ENCODE assay signal across 13 mouse cellular contexts in genomic region chr4:140628412-140628943, GRCm38 (mm10). TPM values are rescaled to one million over a fixed set of nuclear protein-coding genes. Genes with fewer than 3 reads are reported as not detected.
DNase-seq lines count a peak whose midpoint lies in the region; ATAC-seq and TF ChIP-seq lines count a peak whose summit lies in the region.
"Had no signal": no experiment of that assay in that cellular context is flagged by ENCODE, and none has a peak within 500 bp of the region (broad histone marks: within the 10 kb centered on the region; RNA-seq: fewer than 3 reads in every experiment).

No protein-coding gene starts in this region.

- H3K9ac ChIP-seq in kidney, embryonic 16.5 days (replicated peaks; ENCODE audit: low read length): 0 out of 2 replicates have a peak overlapping the region, but pooled peaks have one; percentile 22
- no peak overlapping the region for H3K9ac ChIP-seq in hindbrain, embryonic 14.5 days
- H3K9ac ChIP-seq in neural tube, embryonic 15.5 days (replicated peaks): no peak overlapping the region

- H3K27me3 ChIP-seq in kidney, embryonic 16.5 days (ENCODE audit: insufficient read depth, low read length): no peaks in the 10 kb centered on the region
- H3K27me3 ChIP-seq in kidney, adult 2 months (replicated peaks; ENCODE audit: control insufficient read depth, insufficient read depth, low read length): no peaks in the 10 kb centered on the region
- no peaks in the 10 kb centered on the region for H3K27me3 ChIP-seq in hindbrain, embryonic 14.5 days (ENCODE audit: control insufficient read depth, insufficient read depth, low read length)
- H3K27me3 ChIP-seq in neural tube, embryonic 15.5 days (replicated peaks): no peaks in the 10 kb centered on the region

- no peak for DNase-seq in kidney, adult 2 months
- DNase-seq in cerebellum, adult 9-11 months: peak; percentile 90
- no peak for DNase-seq in hindbrain, embryonic 14.5 days (ENCODE audit: low spot score)
- no peak for DNase-seq in left cerebral cortex, adult 9 months (ENCODE audit: low spot score in 2 of 2)
- no peak for DNase-seq in embryo, embryonic 10.5 days (ENCODE audit: low spot score)
- no peak for DNase-seq in B cell, adult 2 months
- DNase-seq: adrenal gland, adult 8-10 months; right cerebral cortex, postnatal 25 days; thymus, postnatal 36 days had no signal

- H3K4me2 ChIP-seq in kidney, embryonic 16.5 days (replicated peaks; ENCODE audit: low read depth, low read length): no peak overlapping the region
- no peak overlapping the region for H3K4me2 ChIP-seq in hindbrain, embryonic 14.5 days (replicated peaks)
- H3K4me2 ChIP-seq in neural tube, embryonic 15.5 days: no peak overlapping the region

- peaks cover 69% of the 10 kb centered on the region for H3K4me1 ChIP-seq in kidney, embryonic 16.5 days (ENCODE audit: insufficient read depth, low read length)
- H3K4me1 ChIP-seq in kidney, adult 2 months (ENCODE audit: control insufficient read depth, insufficient read depth, low read length): peaks cover 41% of the 10 kb centered on the region
- peaks cover 51% of the 10 kb centered on the region for H3K4me1 ChIP-seq in hindbrain, embryonic 14.5 days (replicated peaks; ENCODE audit: control insufficient read depth, insufficient read depth, low read length)
- H3K4me1 ChIP-seq in neural tube, embryonic 15.5 days: peaks cover 58% of the 10 kb centered on the region

- no peak for ATAC-seq in kidney, embryonic 16.5 days (ENCODE audit: low FRiP score, low TSS enrichment)
- no peak for ATAC-seq in hindbrain, embryonic 14.5 days (ENCODE audit: low FRiP score)
- ATAC-seq in neural tube, embryonic 15.5 days (ENCODE audit: low FRiP score): no peak
- ATAC-seq: intestine, embryonic 16.5 days had no signal

- no peak overlapping the region for H3K4me3 ChIP-seq in kidney, embryonic 16.5 days (ENCODE audit: low read length)
- H3K4me3 ChIP-seq in kidney, adult 2 months (ENCODE audit: insufficient read depth, low read depth, low read length): no peak overlapping the region
- H3K4me3 ChIP-seq in hindbrain, embryonic 14.5 days (replicated peaks; ENCODE audit: low read length): no peak overlapping the region
- H3K4me3 ChIP-seq in neural tube, embryonic 15.5 days (replicated peaks): no peak overlapping the region
- H3K4me3 ChIP-seq: left cerebral cortex, adult 2 months had no signal

- 59% methylated on average over 11 of the region's 11 CpGs for WGBS in kidney, embryonic 16.5 days
- 85% methylated on average over 11 of the region's 11 CpGs for WGBS in kidney, adult 2 months
- WGBS in hindbrain, embryonic 14.5 days: 50% methylated on average over 11 of the region's 11 CpGs
- WGBS in neural tube, embryonic 15.5 days: 46% methylated on average over 11 of the region's 11 CpGs

- H3K9me3 ChIP-seq in kidney, embryonic 16.5 days (ENCODE audit: low read length): no peaks in the 10 kb centered on the region
- H3K9me3 ChIP-seq in hindbrain, embryonic 14.5 days (ENCODE audit: control insufficient read depth, low read length): no peaks in the 10 kb centered on the region
- no peaks in the 10 kb centered on the region for H3K9me3 ChIP-seq in neural tube, embryonic 15.5 days (replicated peaks)

- TF ChIP-seq POLR2A in kidney, adult 2 months (IDR thresholded peaks at IDR 0.05; ENCODE audit: low read depth, low read length): no peak

- H3K36me3 ChIP-seq in kidney, embryonic 16.5 days (ENCODE audit: insufficient read depth, low read length): no peaks in the 10 kb centered on the region
- no peaks in the 10 kb centered on the region for H3K36me3 ChIP-seq in kidney, adult 2 months (ENCODE audit: control insufficient read depth, insufficient read depth, low read length)
- H3K36me3 ChIP-seq in hindbrain, embryonic 14.5 days (replicated peaks; ENCODE audit: control insufficient read depth, insufficient read depth): peaks cover 5% of the 10 kb centered on the region
- H3K36me3 ChIP-seq in neural tube, embryonic 15.5 days: peaks cover 3% of the 10 kb centered on the region; the same call in 1 of the 2 replicates

- no peak for TF ChIP-seq CTCF in kidney, adult 2 months (conservative IDR thresholded peaks at IDR 0.05; ENCODE audit: insufficient read depth, insufficient read length, low read depth, low read length)

- 0 out of 2 replicates have a peak overlapping the region, but pooled peaks have one; percentile 24 for H3K27ac ChIP-seq in kidney, embryonic 16.5 days (ENCODE audit: low read length)
- no peak overlapping the region for H3K27ac ChIP-seq in kidney, adult 2 months (ENCODE audit: insufficient read depth, low read depth, low read length)
- H3K27ac ChIP-seq in hindbrain, embryonic 14.5 days: 0 out of 2 replicates have a peak overlapping the region, but pooled peaks have one; percentile 38
- peak overlapping the region; percentile 30; the same call in 1 of the 2 replicates for H3K27ac ChIP-seq in neural tube, embryonic 15.5 days (replicated peaks)
- H3K27ac ChIP-seq: left cerebral cortex, adult 2 months had no signal

RNA-seq across cellular contexts. Expression of gene Arhgef10l, which starts 37.3 kb away (rescaled TPM):
- polyA plus RNA-seq in kidney, embryonic 16.5 days (2015; fragmentation: Nextera tagmentation; extraction: Ambion mirVana): 25.4 and 27.7 TPM in 2 replicates
- polyA plus RNA-seq in kidney, adult 2 months (2012; rRNA removed): 42.0 and 56.2 TPM in 2 replicates
- polyA plus RNA-seq in hindbrain, embryonic 14.5 days (2014; fragmentation: Nextera tagmentation; extraction: Ambion mirVana): 19.6 and 21.9 TPM in 2 replicates
- polyA plus RNA-seq in neural tube, embryonic 15.5 days (2015; fragmentation: Nextera tagmentation; extraction: Ambion mirVana): 23.6 and 26.4 TPM in 2 replicates
